Mouse (Mus musculus) liver, adult 2 months (tissue): ENCODE data around the gene Cmah.

Experiments used
- CTCF ChIP-seq: fragments of 200-500 bp; IDR thresholded peaks from 2 replicates; pipeline ENCODE4 v1.5.1; 2011; ENCODE audit warnings: low read depth, low read length, control low read depth
- POLR2A ChIP-seq: fragments of 200-500 bp; IDR thresholded peaks from 2 replicates; pipeline ENCODE4 v1.6.1; 2011; ENCODE audit warnings: low read length, control low read depth; ENCODE audit not compliant: insufficient read depth; ENCODE audit errors: extremely low read depth

DNA sequence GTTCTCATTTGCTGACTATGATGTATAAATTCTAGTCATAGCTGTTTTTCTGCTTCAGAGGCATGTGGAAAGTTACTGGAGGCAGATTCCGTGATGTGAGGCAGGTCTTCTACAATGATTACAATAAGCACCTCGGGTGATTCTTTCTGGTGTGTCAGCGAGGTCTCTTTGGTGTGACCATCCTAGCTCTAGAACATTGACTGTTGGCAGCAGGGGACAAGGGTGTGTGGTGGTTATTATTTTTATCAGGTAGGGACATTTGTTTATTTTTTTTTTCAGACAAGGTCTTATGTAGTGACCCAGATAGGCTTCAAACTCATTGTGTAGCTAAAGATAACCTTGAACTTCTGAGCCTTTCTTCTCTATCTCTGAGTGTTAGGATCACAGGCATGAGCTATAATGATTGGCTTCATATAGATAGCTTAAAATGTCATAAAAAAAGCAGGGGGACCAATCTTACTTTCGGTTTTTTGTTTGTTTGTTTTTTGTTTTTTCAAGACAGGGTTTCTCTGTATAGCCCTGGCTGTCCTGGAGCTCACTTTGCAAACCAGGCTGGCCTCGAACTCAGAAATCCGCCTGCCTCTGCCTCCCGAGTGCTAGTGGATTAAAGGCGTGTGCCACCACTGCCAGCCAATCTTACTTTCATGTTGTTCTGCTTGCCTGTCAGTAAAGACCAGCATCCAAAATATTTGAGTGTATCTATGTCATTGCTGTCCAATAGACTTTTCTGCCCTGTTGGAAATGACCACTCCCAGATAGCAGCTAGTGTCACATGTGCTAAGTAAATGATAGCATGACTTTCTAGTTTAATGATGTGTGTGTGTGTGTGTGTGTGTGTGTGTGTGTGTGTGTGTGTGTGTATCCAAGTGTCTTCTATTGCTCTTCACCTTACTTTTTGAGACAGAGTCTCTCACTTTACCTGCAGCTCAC is 15.9 kb upstream of the Cmah start:
- TF ChIP-seq POLR2A (no peak), CTCF (no peak)
